Mouse (Mus musculus): Measurements from ENCODE around the gene Rora. TPM values are rescaled to one million over a fixed set of nuclear protein-coding genes. Genes with fewer than 3 reads are reported as not detected.

Rora gene
- polyA plus RNA-seq, 1 experiment from 2014 or later = 6.0 TPM

DNA sequence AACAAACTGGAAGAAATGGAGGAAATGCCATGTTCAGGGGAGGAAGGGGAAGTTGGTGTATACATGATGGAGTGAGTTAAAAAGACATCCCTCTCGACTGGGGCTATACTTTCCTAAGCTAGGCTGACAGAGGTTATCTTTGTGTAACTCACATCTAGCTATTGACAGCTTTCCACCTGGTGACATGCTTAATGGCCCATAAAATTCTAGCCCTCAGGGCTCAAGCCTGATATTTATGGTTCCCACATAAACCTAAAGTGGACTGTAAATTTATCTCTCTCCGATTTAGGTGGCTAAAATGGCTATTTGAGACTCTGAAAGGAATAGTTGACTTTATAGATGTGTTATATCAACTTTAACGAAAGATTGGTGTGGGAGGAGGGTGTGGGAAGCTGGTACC lies 571.3 kb downstream of the Rora start:
- H3K27me3 ChIP-seq (ENCODE audit: control insufficient read depth, insufficient read depth, low read length) = no peaks in the 10 kb centered on the region
- no peaks in the 10 kb centered on the region for H3K36me3 ChIP-seq (ENCODE audit: control insufficient read depth, insufficient read depth, low read length)
- H3K4me1 ChIP-seq (replicated peaks; ENCODE audit: control insufficient read depth, insufficient read depth, low read length) = peaks cover 3% of the 10 kb centered on the region; the same call in 1 of the 2 replicates
- ATAC-seq (replicated peaks; ENCODE audit: low FRiP score) = no peak
- DNase-seq (ENCODE audit: low spot score) = no peak
- no peak overlapping the region for H3K27ac ChIP-seq (ENCODE audit: low read depth, low read length)
- no peak overlapping the region for H3K4me2 ChIP-seq (ENCODE audit: low read depth, low read length, severe bottlenecking)
- WGBS = 79% methylated on average over 3 of the region's 3 CpGs
- H3K9ac ChIP-seq (ENCODE audit: low read length) = no peak overlapping the region
- no peaks in the 10 kb centered on the region for H3K9me3 ChIP-seq (ENCODE audit: control insufficient read depth, low read length)
- H3K4me3 ChIP-seq (ENCODE audit: low read depth, low read length) = no peak overlapping the region

DNA sequence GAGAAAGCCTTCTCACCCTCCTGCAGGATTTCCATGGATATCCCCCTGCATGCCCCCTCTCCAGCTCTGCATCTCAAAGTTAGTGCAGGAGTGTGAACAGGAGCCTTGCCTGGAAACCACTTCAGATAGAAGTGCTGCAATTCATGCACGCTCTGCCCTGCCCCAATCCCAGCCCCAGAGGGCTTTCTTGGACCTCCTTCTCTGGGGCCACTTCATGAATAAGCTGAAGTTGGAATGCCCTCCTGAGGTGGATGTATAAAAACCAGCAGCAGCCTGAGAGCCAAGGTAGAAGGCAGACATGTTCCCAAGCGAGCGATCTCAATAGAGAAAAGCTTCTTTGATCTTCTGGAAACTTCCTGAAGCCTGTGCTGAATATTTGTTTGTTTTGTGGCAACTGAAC lies 572.8 kb downstream of the Rora start:
- Histone ChIP-seq H3K4me3 (ENCODE audit: low read depth, low read length) (no peak overlapping the region), H3K4me2 (ENCODE audit: low read depth, low read length, severe bottlenecking) (no peak overlapping the region), H3K4me1 (replicated peaks; ENCODE audit: control insufficient read depth, insufficient read depth, low read length) (peaks cover 3% of the 10 kb centered on the region; the same call in 1 of the 2 replicates), H3K27ac (ENCODE audit: low read depth, low read length) (no peak overlapping the region), H3K9me3 (ENCODE audit: control insufficient read depth, low read length) (no peaks in the 10 kb centered on the region), H3K36me3 (ENCODE audit: control insufficient read depth, insufficient read depth, low read length) (no peaks in the 10 kb centered on the region), H3K9ac (ENCODE audit: low read length) (no peak overlapping the region), H3K27me3 (ENCODE audit: control insufficient read depth, insufficient read depth, low read length) (no peaks in the 10 kb centered on the region)
- ATAC-seq (replicated peaks; ENCODE audit: low FRiP score) (no peak), DNase-seq (ENCODE audit: low spot score) (no peak)
- 47% methylated on average over 3 of the region's 3 CpGs for WGBS

DNA sequence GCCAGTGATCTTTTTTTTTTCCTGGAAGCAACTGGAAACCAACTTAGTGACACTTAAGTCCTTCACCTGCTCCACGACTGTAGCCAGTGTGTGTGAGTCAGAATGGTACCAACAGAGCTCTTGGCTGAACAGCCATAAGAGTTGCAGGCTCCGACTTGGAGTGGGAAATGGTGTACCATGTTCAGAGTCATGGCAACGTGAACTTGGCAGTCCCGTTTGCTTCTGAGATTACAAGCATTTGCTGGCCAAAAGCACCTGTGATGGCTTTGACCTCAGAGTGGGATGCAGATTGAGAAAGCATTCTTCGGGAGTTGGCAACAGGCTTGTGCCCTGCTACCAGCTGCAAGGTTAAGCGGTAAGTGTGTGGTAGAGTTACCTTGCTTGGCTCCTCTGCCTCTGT lies 574.2 kb downstream of the Rora start:
- WGBS = 90% methylated on average over 6 of the region's 6 CpGs
- Histone ChIP-seq H3K36me3 (ENCODE audit: control insufficient read depth, insufficient read depth, low read length) (no peaks in the 10 kb centered on the region), H3K4me1 (replicated peaks; ENCODE audit: control insufficient read depth, insufficient read depth, low read length) (peaks cover 3% of the 10 kb centered on the region; the same call in 1 of the 2 replicates), H3K4me3 (ENCODE audit: low read depth, low read length) (no peak overlapping the region), H3K27ac (ENCODE audit: low read depth, low read length) (no peak overlapping the region), H3K27me3 (ENCODE audit: control insufficient read depth, insufficient read depth, low read length) (no peaks in the 10 kb centered on the region), H3K9ac (ENCODE audit: low read length) (no peak overlapping the region), H3K4me2 (ENCODE audit: low read depth, low read length, severe bottlenecking) (no peak overlapping the region), H3K9me3 (ENCODE audit: control insufficient read depth, low read length) (no peaks in the 10 kb centered on the region)
- no peak for DNase-seq (ENCODE audit: low spot score)
- ATAC-seq (replicated peaks; ENCODE audit: low FRiP score) = no peak

DNA sequence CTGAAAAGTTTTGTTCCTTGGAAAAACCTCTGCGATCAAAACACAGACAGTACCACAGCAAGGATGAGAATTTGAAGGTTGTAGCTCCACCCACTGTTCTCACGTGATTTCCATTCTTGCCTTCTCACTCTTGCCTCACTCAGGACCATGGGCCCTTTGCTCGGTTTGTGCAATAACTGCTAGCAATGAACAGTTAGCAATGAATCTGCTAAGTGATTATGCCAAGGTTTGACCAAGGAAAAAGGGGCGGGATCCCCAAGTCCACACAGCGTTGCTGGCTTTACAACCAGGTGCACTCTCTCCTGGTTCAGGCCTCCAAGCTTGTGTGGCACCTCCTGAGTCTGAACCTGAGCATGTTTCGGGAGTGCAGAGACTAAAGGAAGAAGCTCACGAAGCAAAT lies 576.3 kb downstream of the Rora start:
- ATAC-seq (replicated peaks; ENCODE audit: low FRiP score) (no peak), DNase-seq (ENCODE audit: low spot score) (no peak)
- no peak overlapping the region for H3K27ac ChIP-seq (ENCODE audit: low read depth, low read length)
- H3K4me1 ChIP-seq (replicated peaks; ENCODE audit: control insufficient read depth, insufficient read depth, low read length) = peaks cover 3% of the 10 kb centered on the region
- no peak overlapping the region for H3K4me3 ChIP-seq (ENCODE audit: low read depth, low read length)
- H3K36me3 ChIP-seq (ENCODE audit: control insufficient read depth, insufficient read depth, low read length) = no peaks in the 10 kb centered on the region
- no peak overlapping the region for H3K9ac ChIP-seq (ENCODE audit: low read length)
- WGBS = 87% methylated on average over 7 of the region's 7 CpGs
- no peaks in the 10 kb centered on the region for H3K9me3 ChIP-seq (ENCODE audit: control insufficient read depth, low read length)
- H3K4me2 ChIP-seq (ENCODE audit: low read depth, low read length, severe bottlenecking) = no peak overlapping the region
- no peaks in the 10 kb centered on the region for H3K27me3 ChIP-seq (ENCODE audit: control insufficient read depth, insufficient read depth, low read length)

DNA sequence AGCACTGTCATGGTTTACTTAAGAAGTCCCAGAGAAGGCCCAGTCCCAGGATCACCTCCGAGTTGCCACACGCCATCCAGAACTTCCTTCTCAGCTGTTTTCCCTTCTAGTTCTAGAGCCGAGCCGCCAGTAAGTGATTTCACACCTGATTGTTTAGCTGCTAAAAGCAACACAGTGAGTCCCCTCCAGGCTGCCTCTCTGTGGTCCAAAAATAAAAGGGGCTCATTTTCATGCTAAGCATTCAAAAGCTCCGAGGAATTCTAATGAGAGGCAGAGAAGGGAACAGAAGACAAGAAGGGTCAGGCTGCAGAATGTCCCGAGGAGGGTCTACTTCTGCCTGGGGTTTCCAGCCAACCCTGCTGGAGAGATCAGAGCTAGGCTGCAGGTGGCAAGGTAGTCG lies 580.9 kb downstream of the Rora start:
- WGBS = 18% methylated on average over 7 of the region's 7 CpGs
- ATAC-seq (replicated peaks; ENCODE audit: low FRiP score) = no peak
- no peak for DNase-seq (ENCODE audit: low spot score)
- no peaks in the 10 kb centered on the region for H3K9me3 ChIP-seq (ENCODE audit: control insufficient read depth, low read length)
- H3K4me2 ChIP-seq (ENCODE audit: low read depth, low read length, severe bottlenecking) = no peak overlapping the region
- no peak overlapping the region for H3K4me3 ChIP-seq (ENCODE audit: low read depth, low read length)
- no peaks in the 10 kb centered on the region for H3K36me3 ChIP-seq (ENCODE audit: control insufficient read depth, insufficient read depth, low read length)
- H3K9ac ChIP-seq (ENCODE audit: low read length) = no peak overlapping the region
- H3K4me1 ChIP-seq (replicated peaks; ENCODE audit: control insufficient read depth, insufficient read depth, low read length) = no peaks in the 10 kb centered on the region; the same call in 1 of the 2 replicates
- H3K27me3 ChIP-seq (ENCODE audit: control insufficient read depth, insufficient read depth, low read length) = no peaks in the 10 kb centered on the region
- H3K27ac ChIP-seq (ENCODE audit: low read depth, low read length) = no peak overlapping the region

DNA sequence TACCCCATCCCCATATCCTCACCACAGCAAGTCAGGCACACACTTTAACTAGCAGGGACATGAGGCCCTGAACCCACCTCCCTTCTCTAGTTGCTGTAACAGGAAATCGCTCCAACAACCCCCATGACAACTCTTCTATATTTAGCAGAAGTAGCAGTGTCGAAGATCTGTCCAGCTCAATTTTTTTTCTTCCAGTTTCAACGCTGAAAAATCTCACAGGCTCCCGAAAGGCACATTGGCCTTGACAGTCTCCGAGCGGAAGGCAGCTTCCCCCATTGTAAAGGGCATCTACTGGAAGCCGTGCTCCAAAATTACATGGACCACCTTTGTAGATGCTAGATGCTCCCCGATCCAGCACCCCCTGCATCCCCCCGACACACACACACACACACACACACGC lies 583.7 kb downstream of the Rora start:
- Histone ChIP-seq H3K9ac (ENCODE audit: low read length) (no peak overlapping the region), H3K4me3 (ENCODE audit: low read depth, low read length) (no peak overlapping the region), H3K36me3 (ENCODE audit: control insufficient read depth, insufficient read depth, low read length) (no peaks in the 10 kb centered on the region), H3K9me3 (ENCODE audit: control insufficient read depth, low read length) (no peaks in the 10 kb centered on the region), H3K27ac (ENCODE audit: low read depth, low read length) (no peak overlapping the region), H3K4me2 (ENCODE audit: low read depth, low read length, severe bottlenecking) (no peak overlapping the region), H3K4me1 (replicated peaks; ENCODE audit: control insufficient read depth, insufficient read depth, low read length) (no peaks in the 10 kb centered on the region; the same call in 1 of the 2 replicates), H3K27me3 (ENCODE audit: control insufficient read depth, insufficient read depth, low read length) (no peaks in the 10 kb centered on the region)
- 88% methylated on average over 10 of the region's 10 CpGs for WGBS
- DNase-seq (ENCODE audit: low spot score) (no peak), ATAC-seq (replicated peaks; ENCODE audit: low FRiP score) (no peak)

DNA sequence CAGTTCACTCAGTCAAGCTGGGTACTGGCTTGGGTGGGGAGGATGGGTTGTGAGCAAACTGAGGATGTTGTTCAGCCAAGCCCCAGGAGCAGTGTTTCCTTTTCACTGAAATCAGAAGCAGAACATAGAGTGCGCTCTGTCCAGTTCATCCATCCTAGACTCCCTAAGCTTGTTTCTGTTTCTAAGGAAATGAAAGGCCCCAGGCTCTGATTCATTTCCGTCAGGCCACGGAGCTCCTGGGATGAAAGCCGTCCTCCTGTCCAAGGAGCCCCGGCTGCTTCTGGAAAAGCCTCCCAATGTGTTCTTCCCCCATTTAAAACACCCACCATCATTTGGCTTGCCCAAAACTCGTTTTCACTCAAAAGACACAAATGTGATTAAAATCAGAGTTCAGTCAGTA lies 589.0 kb downstream of the Rora start:
- no peak for DNase-seq (ENCODE audit: low spot score)
- 61% methylated on average over 6 of the region's 6 CpGs for WGBS
- H3K4me3 ChIP-seq (ENCODE audit: low read depth, low read length) = no peak overlapping the region
- H3K4me1 ChIP-seq (replicated peaks; ENCODE audit: control insufficient read depth, insufficient read depth, low read length) = no peaks in the 10 kb centered on the region
- no peaks in the 10 kb centered on the region for H3K27me3 ChIP-seq (ENCODE audit: control insufficient read depth, insufficient read depth, low read length)
- H3K9me3 ChIP-seq (ENCODE audit: control insufficient read depth, low read length) = no peaks in the 10 kb centered on the region
- no peak overlapping the region for H3K4me2 ChIP-seq (ENCODE audit: low read depth, low read length, severe bottlenecking)
- ATAC-seq (replicated peaks; ENCODE audit: low FRiP score) = no peak
- no peak overlapping the region for H3K27ac ChIP-seq (ENCODE audit: low read depth, low read length)
- no peak overlapping the region for H3K9ac ChIP-seq (ENCODE audit: low read length)
- H3K36me3 ChIP-seq (ENCODE audit: control insufficient read depth, insufficient read depth, low read length) = no peaks in the 10 kb centered on the region

DNA sequence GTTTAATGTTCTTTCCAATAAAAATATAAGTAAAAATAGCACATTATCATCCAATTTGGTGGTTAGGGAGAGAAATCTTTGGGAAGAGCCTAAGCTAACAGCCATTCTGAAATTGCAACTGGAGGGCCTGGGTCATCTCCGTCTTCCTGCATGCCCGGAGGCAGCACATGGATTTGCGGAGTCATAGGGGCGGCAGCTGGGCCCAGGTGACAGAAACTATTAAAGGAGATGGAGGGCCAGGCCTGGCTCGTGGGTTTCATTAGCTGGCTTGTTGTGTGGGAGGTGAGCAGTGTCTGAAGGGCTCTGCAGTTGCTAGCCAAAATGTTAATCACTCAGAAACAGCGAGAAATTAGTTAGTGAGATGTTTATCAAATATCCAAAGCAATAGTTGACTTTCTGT lies 590.0 kb downstream of the Rora start:
- Histone ChIP-seq H3K9ac (ENCODE audit: low read length) (no peak overlapping the region), H3K36me3 (ENCODE audit: control insufficient read depth, insufficient read depth, low read length) (no peaks in the 10 kb centered on the region), H3K4me2 (ENCODE audit: low read depth, low read length, severe bottlenecking) (no peak overlapping the region), H3K27ac (ENCODE audit: low read depth, low read length) (no peak overlapping the region), H3K4me3 (ENCODE audit: low read depth, low read length) (no peak overlapping the region), H3K27me3 (ENCODE audit: control insufficient read depth, insufficient read depth, low read length) (no peaks in the 10 kb centered on the region), H3K9me3 (ENCODE audit: control insufficient read depth, low read length) (no peaks in the 10 kb centered on the region), H3K4me1 (replicated peaks; ENCODE audit: control insufficient read depth, insufficient read depth, low read length) (no peaks in the 10 kb centered on the region)
- no peak for ATAC-seq (replicated peaks; ENCODE audit: low FRiP score)
- 50% methylated on average over 6 of the region's 6 CpGs for WGBS
- no peak for DNase-seq (ENCODE audit: low spot score)

DNA sequence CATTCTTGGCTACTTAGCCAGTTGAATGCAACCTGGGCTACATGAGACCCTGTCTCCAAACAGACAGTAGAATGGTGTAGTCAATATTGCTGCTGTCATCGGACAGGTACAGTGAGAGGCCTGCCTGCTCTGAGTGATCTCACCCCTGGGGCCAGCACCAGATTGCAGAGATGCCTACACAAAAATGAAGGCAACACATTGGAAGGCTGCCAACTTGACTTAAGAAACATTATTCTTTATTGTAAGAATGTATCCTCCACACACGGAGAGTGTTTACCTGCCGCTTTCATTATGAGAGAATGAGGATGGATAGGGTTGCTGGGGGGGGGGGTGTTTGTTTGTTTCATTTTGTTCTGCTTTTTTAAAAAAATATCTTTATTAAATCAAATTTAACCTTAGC lies 592.6 kb downstream of the Rora start:
- no peaks in the 10 kb centered on the region for H3K4me1 ChIP-seq (replicated peaks; ENCODE audit: control insufficient read depth, insufficient read depth, low read length)
- no peak overlapping the region for H3K9ac ChIP-seq (ENCODE audit: low read length)
- H3K4me2 ChIP-seq (ENCODE audit: low read depth, low read length, severe bottlenecking) = no peak overlapping the region
- no peaks in the 10 kb centered on the region for H3K9me3 ChIP-seq (ENCODE audit: control insufficient read depth, low read length)
- no peaks in the 10 kb centered on the region for H3K27me3 ChIP-seq (ENCODE audit: control insufficient read depth, insufficient read depth, low read length)
- 84% methylated on average over 3 of the region's 3 CpGs for WGBS
- DNase-seq (ENCODE audit: low spot score) (no peak), ATAC-seq (replicated peaks; ENCODE audit: low FRiP score) (no peak)
- no peak overlapping the region for H3K27ac ChIP-seq (ENCODE audit: low read depth, low read length)
- H3K36me3 ChIP-seq (ENCODE audit: control insufficient read depth, insufficient read depth, low read length) = no peaks in the 10 kb centered on the region
- no peak overlapping the region for H3K4me3 ChIP-seq (ENCODE audit: low read depth, low read length)

Measured in forebrain, embryonic 11.5 days (tissue).